Mouse (Mus musculus) adrenal gland, adult (tissue): ENCODE data around the gene Cd163l1.

Source experiments
- DNase-seq, 2 experiments: peaks; one replicate each; pipeline ENCODE4 v3.0.0; 2022 to 2023; ENCODE audit warnings: low spot score in 1 of 2; ENCODE audit not compliant: inconsistent age in 2 of 2

Cd163l1 gene

DNA sequence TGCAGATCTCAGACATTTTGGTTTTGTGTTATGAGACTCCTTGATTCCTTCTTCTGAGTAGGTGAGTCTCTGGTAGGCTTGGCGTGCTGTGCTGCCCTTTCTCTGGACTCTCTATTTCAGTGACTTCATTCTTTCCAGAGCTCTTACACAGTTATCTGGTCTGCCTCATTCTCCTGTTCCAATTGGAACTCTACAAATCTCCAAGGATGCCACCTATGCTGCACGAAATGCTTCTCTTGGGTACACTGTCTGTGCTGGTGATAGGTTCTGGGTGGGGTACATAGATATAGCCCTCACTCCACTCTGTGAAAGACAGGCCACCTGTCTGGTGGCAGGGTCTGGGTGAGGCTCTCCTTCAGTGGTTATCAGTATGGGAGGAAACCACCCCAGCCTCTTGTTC, at the start of gene Cd163l1:
Cd163l1 (plus strand) TSS at position 301 of the 400 bp plus-strand sequence.
- DNase-seq, result no peak

DNA sequence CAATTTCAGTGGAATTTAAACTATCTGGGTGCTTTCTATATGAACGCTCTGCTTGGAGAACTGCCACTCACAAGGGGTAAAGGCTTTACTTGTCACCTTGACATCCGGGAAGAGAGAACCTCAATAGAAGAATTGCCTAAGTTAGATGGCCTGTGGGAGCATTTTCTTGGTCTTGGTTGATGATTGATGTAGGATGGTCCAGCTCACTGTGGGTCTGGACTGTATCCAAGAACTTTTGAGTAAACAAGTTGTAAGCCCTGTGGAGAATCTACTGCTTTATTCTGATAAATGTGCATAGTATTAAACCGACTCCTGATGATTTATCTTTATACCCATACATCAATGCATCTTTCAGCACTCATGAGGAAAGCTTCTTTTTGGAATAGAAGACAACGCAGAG, 48.7 kb upstream of the Cd163l1 start:
- no peak for DNase-seq

DNA sequence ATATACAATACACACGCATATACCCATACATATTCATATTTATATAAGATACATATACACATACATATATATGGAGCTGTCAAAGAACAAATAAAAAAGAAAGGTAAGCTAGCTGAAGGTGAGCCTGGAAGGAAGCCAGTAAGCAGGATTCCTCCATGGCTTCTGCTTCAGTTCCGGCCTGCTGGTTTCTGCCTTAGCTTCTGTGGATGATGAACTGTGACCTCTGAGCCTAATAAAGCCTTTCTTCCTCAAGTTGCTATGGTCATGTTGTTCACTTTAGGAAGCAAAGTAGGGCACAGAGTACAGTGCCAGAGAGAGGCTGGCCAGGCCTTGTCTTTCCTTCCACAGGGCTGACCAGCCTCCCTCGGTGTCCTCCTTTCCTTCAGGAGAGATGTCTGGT, 47.2 kb upstream of the Cd163l1 start:
- DNase-seq, result no peak

DNA sequence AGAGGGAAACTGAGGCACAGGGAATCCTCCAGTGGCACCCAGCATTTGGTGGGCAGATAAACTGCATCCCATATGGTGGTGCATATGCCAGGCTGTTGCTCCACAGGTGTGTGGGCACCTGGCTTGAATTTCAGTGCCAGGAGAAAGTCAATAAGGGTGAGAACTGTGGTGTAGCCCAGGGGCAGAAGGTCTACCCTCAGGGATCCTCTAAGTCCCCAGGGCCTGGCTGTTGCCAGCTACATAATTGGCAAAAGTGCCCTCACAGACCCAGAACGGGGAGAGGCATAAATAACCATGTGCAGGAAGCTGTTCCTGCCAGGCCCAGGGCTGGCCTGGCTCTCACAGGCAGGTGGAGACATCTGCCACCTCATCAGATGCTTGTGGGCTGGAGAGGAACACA, 45.1 kb upstream of the Cd163l1 start, which contains the start of gene Olfr523:
Olfr523 (plus strand) TSS at position 282 of the 400 bp plus-strand sequence.
- no peak for DNase-seq

DNA sequence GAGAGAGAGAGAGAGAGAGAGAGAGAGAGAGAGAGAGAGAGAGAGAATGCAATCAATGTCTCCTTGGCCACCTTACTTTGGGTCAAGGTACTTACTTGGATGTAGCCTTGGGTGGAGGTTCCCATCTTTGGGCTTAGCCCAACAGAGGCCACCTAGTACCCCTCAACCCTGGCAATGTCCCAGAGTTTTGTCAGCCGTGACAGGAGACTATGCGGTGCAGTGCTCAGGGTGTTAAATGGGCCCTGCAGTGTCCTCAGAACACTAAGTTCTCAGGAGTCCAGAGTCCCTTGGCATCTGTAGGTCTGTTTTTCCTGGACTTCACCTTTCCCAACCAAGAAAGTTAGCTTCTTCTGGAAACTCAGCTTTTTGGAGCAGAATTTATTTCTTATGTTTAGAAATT, 38.9 kb upstream of the Cd163l1 start:
- DNase-seq, result no peak

DNA sequence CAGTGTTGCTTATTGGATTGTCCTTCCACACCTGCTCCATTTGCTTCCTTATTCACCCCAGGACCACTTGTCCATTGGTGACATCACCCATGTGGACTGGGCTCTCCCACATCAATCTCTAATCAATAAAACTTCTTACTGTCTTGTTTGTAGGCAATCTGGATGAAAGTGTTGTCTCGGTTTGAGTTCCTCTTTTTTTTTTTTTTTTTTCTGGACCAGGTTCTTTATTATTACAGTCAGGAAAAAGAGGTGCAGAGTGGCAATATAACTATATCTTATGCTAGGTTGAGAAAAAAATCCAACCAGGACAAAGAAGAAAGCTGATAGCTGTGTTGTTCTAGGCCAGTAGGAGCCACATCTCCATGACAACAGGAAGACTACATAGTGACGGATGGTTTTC, 37.4 kb upstream of the Cd163l1 start:
- DNase-seq, result no peak

DNA sequence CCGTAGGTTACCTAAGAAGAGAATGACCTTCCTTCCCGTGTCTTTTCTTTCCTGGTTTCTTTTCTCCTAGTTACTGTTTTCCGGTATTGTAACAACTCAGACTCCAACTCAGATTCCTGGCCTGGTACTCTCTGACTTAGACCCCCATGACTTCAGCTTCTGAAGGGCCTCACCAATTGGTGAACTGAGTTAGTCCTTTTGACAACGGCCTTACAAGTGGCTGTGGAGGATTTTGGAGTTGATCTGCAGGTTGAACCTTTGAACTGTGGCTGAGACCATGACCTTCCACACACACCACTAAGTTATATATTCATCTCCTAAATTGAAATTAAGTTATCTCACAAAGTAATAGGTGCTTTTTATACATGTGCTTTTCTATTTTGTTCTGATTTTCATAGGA, 33.9 kb upstream of the Cd163l1 start:
- DNase-seq, result no peak

DNA sequence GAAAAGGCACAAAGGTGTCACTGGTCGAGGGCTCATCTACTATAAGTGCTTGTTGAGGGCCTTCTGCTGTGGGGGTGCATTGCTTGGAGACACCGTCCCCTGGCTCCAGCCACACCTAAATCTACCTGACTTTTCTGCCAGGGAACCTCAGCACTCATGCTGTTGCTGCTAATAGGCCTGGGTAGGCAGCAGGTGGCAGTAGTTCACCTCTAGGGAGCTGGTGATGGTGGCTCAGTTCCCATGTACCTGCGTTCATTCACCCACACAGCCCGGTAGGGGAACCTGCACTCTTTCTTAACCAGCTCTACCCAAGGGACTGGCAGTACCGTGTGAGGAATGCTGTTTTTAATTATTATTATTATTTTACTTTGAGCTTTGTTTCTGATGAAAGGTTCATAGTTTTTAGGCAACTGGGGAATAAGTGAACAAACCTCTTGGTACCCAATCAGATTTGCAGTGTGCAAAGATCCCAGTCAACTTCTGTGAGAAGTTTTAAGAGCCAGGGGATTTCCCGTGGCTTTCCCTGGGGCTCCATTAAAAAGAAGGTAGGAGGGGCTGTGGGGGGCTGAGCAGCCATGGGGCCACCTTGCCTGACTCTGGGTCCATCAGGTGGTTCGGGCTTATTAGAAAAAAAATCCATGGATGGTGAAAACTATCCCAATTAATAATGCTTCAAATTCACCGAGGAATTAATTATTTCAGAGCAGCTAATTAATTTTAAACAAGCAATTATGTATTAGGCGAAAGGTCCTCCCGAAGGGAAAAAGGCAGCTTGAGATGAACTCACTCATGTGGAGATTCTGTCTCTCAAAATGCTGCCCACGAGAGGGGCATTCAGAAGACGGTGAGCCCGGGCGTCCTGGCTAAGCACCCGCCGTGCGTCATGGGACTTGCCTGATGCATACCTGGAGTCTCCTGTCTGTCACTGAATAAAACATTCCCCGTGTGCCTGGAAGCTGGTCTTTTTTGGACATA, 31.1 kb upstream of the Cd163l1 start:
- DNase-seq, result peak in 1 of 2 experiments; percentile 42

DNA sequence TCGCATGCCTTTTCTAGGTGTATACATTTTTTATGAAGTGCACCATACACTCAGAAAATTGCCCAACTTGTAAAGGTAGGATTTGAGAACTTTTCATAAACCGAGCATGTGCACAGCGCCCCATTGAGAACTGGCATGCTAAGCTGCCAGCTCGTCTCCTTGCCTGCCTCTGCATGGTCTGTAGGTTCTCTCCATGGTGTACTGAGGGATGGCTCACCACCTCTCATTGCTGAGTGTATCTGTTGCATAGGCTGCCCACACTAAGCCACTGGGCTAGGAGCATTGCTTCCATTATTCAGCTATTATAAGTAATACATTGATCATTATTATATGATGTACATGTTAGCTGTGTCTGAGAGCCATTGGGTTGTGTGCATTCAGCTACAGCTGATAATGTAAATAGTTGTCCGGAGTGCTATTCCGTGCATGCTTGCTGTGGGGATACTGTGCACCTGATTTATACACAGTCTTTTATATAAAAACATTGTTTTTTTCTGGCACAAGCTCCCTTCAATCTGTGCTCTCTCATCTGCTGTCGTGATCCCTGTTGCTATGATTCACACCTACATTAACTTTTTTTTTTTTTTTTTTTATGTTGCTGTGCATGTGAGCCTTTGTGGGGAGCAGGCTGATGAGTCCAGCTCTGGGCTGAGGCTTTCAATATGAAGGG, 30.2 kb upstream of the Cd163l1 start:
- DNase-seq, result no peak

DNA sequence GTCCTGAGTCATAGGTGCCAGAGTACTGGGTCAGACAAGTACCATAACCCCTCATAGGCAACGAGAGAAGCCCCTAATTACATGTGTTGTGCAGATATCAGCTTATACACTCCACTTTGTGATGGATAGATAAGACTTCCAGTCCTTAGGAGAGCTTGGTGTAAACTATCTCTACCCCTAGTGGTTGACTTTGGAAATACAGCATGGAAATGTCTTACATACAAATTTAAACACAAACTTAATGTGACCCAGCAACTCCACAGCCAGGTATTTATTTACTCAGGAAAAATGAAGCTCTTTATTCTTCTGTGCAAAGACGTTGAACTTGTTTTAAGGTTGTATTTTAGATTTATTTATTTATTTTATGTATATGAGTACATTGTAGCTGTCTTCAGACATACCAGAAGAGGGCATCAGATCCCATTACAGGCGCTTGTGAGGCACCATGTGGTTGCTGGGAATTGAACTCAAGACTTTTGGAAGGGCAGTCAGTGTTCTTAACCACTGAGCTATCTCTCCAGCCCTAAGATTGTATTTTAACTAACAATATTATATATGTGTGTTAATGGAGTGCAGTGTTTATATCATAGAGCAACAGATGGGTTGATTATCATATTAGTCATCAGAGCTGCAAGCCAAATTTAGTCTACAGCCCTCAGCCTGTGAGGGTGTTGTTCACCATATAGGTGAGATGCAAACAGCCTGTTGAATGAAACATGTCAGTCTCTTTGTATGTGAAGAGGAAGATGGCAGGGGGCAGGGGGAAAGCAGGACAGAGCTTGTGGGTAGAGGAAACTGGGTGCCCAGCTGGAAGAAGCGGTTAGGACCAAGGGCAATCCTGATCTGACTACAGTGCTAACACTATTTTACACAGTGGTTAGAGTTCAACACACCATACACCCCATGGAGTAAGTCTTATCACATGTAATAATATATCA, 29.4 kb upstream of the Cd163l1 start:
- DNase-seq, result peak in 1 of 2 experiments; percentile 48

DNA sequence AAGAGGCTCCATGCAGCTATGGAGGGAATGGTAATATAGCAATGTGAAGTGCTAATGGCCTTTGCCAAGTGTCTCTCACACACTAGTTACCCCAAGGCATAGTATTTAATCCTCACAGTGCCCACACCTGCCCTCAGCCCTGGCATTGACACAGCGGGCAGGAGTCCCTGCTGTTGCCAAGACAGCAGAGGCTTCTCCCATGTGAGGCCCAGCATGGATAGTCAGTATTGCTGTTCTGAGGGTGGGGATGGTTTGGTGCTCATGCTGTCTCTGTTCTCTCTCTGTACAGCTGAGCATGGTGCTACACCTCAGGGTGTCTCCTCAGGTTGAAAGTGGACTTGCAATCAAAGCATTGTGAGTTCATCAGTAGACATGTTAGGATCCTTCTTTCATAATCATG, 27.6 kb upstream of the Cd163l1 start:
- no peak for DNase-seq

DNA sequence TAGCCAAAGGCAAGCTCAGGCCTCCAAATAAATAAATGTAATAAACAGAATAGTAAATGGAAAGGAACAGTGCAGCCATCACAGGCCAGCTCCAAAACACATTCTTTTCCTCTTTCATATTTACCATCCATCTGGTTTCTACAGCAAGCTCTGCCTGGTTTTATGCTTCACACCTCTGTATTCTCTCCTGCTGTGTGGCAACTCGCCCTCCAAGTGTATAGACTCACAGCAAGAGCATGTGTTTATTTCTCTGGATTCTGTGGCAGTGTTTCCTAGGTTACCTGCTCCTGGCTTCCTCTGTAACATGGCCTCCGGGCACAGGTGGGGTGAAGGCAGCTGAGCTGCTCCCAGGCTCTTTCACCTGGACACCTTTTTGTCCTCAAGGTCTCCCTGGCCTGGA, 25.6 kb upstream of the Cd163l1 start:
- DNase-seq, result no peak

DNA sequence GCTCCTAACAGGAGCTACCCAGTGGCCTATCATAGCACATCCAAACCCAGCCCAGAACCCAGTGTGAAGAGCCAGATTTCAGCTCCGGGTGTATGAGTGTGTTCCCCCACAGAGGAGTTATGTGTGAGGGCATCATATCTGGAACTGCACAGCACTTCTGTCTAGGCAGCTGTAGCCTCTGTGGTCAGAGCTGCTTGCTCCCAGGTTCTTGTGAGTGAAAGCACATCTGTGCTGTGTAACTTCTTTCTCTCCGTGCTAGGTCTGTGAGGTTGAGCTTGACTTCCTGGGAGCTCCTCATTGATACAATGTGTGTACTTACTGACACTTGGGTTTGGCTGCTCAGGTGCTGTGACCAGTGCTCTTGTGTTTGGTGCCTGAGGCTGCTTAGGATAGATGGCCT, 25.2 kb upstream of the Cd163l1 start:
- no peak for DNase-seq

DNA sequence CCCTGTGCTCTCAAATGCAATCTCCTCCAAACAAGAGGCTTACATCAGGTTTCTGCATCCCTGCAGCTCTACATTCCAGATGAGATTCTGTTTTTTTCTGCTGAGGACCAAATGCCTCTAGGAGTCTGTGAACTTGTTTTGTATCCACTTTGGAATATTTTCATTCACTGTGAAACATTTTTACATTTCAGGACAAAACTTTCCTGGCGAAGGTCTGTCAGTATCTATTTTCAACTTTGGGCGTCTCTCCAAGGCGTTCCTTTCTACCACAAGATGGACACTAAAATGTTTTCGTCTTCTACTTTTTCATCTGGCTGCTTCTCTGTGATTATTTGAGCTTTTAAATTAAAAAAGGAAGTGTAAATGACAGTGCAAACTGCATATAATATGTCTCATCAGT, 24.0 kb upstream of the Cd163l1 start:
- DNase-seq, result no peak

DNA sequence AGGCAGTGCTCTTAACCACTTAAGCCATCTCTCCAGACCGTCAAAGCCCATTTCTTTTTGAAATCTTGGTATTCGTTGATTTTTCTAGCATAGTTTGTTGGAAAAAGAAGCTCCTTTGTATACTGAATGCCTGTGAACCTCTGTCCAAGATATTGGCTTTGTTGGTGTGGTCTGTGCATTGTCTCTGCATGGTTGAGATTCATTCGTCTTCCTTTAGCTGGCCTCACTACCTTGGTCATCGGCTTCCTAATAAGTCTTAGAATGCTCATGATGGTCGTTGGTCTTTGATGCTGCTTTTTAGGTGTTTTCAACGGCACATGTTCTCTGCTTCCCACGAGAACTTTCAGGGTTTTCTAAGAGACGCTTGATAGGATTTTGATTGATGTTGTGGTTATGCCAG, 22.1 kb upstream of the Cd163l1 start:
- no peak for DNase-seq

DNA sequence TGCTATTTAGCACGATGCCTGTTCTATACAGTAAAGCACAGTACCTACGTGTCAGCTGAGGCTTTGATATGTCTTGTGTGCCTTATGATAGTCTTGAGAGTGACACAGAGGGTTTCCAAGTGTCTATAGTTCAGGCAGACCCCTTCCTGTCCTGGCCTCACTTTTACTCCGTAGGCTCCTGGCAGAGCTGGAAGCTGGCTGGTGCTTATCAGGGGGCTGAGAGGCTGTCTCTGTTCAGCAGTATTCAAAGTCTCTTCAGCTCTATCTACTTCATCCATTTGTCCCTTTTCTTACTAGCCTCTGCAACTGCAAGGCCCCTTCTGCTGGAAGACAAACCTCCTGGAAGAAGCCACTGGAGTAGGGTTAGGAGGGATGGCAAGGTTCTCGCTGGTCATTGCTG, 17.0 kb upstream of the Cd163l1 start:
- no peak for DNase-seq

DNA sequence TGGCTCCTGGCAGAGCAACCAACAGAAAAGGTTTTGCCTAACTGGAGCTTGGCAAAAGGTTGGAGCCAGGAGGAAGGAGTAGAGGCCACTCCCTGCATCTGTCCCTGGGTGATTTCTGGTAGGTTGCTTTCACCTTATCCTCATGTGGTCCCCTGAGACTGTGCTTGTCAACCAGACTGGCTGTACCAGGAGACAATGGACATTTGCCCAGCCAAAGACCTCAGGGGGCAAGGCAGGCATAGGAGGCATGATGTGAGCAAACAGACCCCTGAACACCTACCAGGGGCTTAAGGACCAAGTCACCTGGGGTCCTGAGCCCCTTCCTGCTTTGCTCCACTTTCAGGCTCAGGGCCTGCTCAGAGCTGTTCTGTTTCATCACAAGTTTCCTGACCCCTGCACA, 12.2 kb upstream of the Cd163l1 start, which contains the start of gene Olfr524:
Olfr524 (minus strand) TSS at position 101 of the 400 bp plus-strand sequence.
- DNase-seq, result no peak

DNA sequence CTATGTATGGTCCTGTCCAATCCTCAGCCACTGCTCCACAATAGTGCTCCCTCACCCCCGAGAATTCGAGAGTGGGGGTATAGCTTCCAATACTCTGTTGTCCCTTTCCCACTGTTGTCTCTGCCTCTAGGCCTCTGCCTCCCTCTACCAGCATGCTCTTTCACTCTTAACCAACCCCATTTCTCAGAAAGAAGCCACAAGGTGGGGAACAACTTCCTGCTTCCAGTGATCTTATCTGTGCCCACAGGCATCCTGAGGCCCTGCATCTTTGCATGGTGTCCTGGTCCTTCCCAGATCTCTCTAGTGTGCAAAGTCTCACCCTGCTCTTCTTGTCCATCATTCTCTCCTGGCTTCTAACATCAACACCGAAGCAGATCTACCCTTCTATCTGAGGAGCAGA, 11.2 kb upstream of the Cd163l1 start:
- no peak for DNase-seq

DNA sequence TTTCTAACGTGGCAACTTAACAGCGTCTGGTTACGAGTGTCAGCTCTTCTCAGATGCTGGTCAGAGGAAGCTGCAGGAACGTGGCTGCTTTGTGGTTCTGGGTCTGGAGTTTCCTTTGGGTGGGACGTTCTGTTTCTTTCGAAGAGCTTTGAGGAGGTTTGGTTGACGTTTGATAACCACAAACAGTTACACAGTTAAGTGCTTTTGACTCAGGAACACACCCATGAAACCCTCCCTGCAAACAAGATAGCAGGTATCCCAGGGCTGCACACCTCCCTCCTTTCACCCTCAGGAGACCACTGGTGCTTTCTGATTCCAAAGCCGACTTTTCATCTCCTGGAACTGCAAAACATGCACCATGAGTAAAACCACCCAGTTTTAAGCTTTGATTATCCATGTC, 9.9 kb upstream of the Cd163l1 start:
- DNase-seq, result no peak

DNA sequence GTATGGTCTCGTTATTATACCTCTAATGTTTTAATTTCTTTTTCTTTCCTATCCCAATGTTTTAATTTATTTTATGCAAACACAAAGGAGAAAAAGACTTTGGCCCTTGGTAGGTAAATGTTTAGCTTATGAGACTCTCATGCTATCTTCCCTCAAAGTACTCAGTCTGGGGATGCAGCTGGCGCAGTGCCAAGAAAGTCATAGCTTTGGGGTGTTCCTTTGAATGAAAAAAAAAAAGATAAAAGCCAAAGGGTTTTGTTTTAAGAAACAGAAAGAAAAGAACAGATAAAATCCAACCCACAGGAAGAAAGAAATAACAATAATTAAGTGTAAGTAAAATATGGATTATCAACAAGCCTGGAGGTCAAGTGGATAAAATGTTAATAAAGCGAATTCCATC, 9.4 kb upstream of the Cd163l1 start:
- DNase-seq, result no peak

DNA sequence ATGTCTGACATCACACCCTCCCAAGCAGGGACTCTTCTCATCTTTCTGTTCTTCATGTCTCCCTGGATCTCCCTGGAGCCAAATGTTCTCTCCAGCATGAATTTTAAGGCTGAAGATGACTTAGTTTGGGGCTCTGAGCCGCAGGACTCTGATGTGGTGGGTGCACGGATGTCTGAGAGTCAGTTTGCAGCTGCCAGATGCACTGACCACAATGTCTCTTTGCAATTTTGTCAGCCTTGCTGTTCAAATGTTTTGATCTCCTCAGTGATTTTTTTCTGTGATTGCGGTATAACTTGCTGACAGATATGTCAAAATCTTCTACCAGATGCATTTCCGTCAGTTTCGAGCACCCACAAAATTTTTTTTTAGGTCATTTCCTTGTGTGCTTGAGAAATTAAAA, 4.2 kb upstream of the Cd163l1 start:
- no peak for DNase-seq
